Mouse (Mus musculus): ENCODE data around the gene Ano5. TPM values are rescaled to one million over a fixed set of nuclear protein-coding genes. Genes with fewer than 3 reads are reported as not detected.

Ano5 gene
- polyA plus RNA-seq (2017; shearing (Covaris generic)), result under 1 TPM in 1 of 2 experiments, not detected in 1; 0.07 TPM

GRCm38 (mm10) chr7:51510671-51511651, at the start of gene Ano5:
Gene Ano5, plus strand, starts transcription at chr7:51511029.

GRCm38 (mm10) chr7:51621694-51622145, 110.9 kb downstream of the Ano5 start, which contains the start of gene Slc17a6:
Gene Slc17a6, plus strand, starts transcription at chr7:51622006.

Other genes with a start within 250 kb of the Ano5 start
- gene Slc17a6, start 111.0 kb downstream of the Ano5 start, polyA plus RNA-seq (2017; shearing (Covaris generic)), result under 1 TPM in 1 of 2 experiments, not detected in 1; 0.17 TPM